Comparison of ENCODE assay signal across 13 mouse cellular contexts in the genomic region with DNA sequence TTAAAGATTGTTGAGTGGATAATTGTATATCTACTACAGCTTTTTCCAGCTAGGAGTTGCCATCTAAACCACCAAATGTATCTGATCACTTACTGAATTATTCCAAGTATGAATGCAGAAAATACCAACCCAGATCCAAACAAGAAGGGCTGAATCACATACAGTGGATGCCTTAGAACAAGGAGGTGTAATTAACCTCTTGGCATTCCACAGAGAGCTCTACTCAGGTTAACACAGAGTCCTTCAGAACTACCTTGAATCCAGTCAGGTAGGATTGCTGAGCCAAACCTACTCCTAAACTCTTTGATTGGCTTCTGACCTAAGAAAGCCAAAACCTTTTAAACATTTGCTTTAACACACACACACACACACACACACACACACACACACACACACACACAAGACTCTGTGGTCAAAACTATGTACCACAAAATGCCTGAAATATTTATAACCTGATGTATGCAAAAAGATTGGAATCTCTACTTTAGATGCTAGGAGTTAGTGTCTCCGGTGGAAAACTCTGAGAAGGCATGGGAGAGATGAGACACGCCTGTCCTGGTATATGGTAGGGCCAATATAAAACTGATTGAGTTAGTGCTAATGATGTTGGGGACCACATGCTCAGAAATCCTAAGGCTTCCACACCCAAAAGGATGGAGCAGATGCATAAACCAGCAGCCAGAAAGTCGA.
"Had no signal": no experiment of that assay in that cellular context is flagged by ENCODE, and none has a peak within 500 bp of the region (broad histone marks: within the 10 kb centered on the region; RNA-seq: fewer than 3 reads in every experiment).

No protein-coding gene starts in this region.

- H3K27me3 ChIP-seq: limb, embryonic 12.5 days; midbrain, embryonic 15.5 days; stomach, embryonic 15.5 days had no signal

- H3K9me3 ChIP-seq: limb, embryonic 12.5 days; midbrain, embryonic 15.5 days; stomach, embryonic 15.5 days had no signal

- ATAC-seq: hindbrain, postnatal 0 days; midbrain, embryonic 15.5 days had no signal

- H3K4me2 ChIP-seq: limb, embryonic 12.5 days; midbrain, embryonic 11.5 days; midbrain, embryonic 15.5 days; stomach, embryonic 15.5 days had no signal

- H3K9ac ChIP-seq: limb, embryonic 12.5 days; liver, embryonic 14.5 days; midbrain, embryonic 15.5 days; stomach, embryonic 15.5 days had no signal

- H3K4me3 ChIP-seq: limb, embryonic 12.5 days; midbrain, embryonic 15.5 days; stomach, embryonic 15.5 days had no signal

- H3K36me3 ChIP-seq: limb, embryonic 12.5 days; midbrain, embryonic 15.5 days; stomach, embryonic 15.5 days had no signal

- H3K27ac ChIP-seq: hindbrain, postnatal 0 days; kidney, postnatal 0 days; limb, embryonic 12.5 days; liver, embryonic 14.5 days; midbrain, embryonic 15.5 days; stomach, embryonic 15.5 days had no signal

- DNase-seq: kidney, adult 11 months; kidney, postnatal 36 days; right cerebral cortex, adult 18-20 months; right cerebral cortex, postnatal 25 days; thymus, adult 2 months; thymus, postnatal 25 days had no signal

- H3K4me1 ChIP-seq: midbrain, embryonic 15.5 days had no signal
